Mouse (Mus musculus) testis, adult 2 months (tissue): ENCODE measurements at regions not wholly inside any gene's neighbourhood (a gene's known extent, or its start where the extent isn't known, plus 50 kb on each side); places are given as distances from the start of the nearest gene placed in this dataset.

ENCODE experiments used
- CTCF ChIP-seq: fragments of 200-500 bp; IDR thresholded peaks from 2 replicates; pipeline ENCODE4 v1.5.1; 2012; ENCODE audit warnings: low read depth, mild to moderate bottlenecking, inconsistent platforms, low read length, moderate library complexity; ENCODE audit not compliant: control insufficient read depth, insufficient read depth, insufficient replicate concordance
- POLR2A ChIP-seq: fragments of 200-500 bp; IDR thresholded peaks from 2 replicates; pipeline ENCODE4 v1.6.1; 2012; ENCODE audit warnings: low read depth, mild to moderate bottlenecking, inconsistent platforms, low read length, moderate library complexity; ENCODE audit not compliant: control insufficient read depth

GRCm38 (mm10) chr8:35302856-35303255 lies 462.7 kb upstream of the Gm19410 start:
- TF ChIP-seq POLR2A = no peak
- TF ChIP-seq CTCF = no peak
